Mouse (Mus musculus) heart, embryonic 15.5 days (tissue): ENCODE measurements around the gene Rnps1. TPM values are rescaled to one million over a fixed set of nuclear protein-coding genes. Genes with fewer than 3 reads are reported as not detected.

Experiments used
- ATAC-seq: fragments of 200-750 bp; cut with Nextera tagmentation; replicated peaks from 2 replicates; pipeline ENCODE4 v1.8.0; 2017; ENCODE audit warnings: low read depth, moderate TSS enrichment; ENCODE audit not compliant: insufficient number of reproducible peaks, insufficient read depth, low FRiP score
- H3K27ac ChIP-seq: fragments of 300-500 bp; sonication (generic); 2 replicates; pipeline ENCODE4 v1.5.1; 2015; ENCODE audit warnings: mild to moderate bottlenecking, inconsistent platforms
- H3K27me3 ChIP-seq: fragments of 300-500 bp; sonication (generic); 2 replicates; pipeline ENCODE4 v1.6.1; 2015; ENCODE audit warnings: inconsistent platforms
- H3K36me3 ChIP-seq: fragments of 300-500 bp; sonication (generic); 2 replicates; pipeline ENCODE4 v1.6.1; 2015; ENCODE audit warnings: mild to moderate bottlenecking, inconsistent platforms
- H3K4me1 ChIP-seq: fragments of 300-500 bp; sonication (generic); replicated peaks from 2 replicates; pipeline ENCODE4 v1.6.1; 2015; ENCODE audit warnings: inconsistent platforms
- H3K4me2 ChIP-seq: fragments of 300-500 bp; sonication (generic); 2 replicates; pipeline ENCODE4 v1.6.1; 2015; ENCODE audit warnings: inconsistent platforms, mild to moderate bottlenecking, moderate library complexity
- H3K4me3 ChIP-seq: fragments of 300-500 bp; sonication (generic); 2 replicates; pipeline ENCODE4 v1.5.1; 2015; ENCODE audit warnings: mild to moderate bottlenecking, inconsistent platforms
- H3K9ac ChIP-seq: fragments of 300-500 bp; sonication (generic); 2 replicates; pipeline ENCODE4 v1.6.1; 2015; ENCODE audit warnings: mild to moderate bottlenecking, inconsistent platforms
- H3K9me3 ChIP-seq: fragments of 300-500 bp; sonication (generic); replicated peaks from 2 replicates; pipeline ENCODE4 v1.6.1; 2016; ENCODE audit warnings: inconsistent platforms
- WGBS: fragments of 180-500 bp; shearing (Covaris S2); methylation state at CpG from one replicate; pipeline ENCODE4 v1.1.7; 2015; ENCODE audit warnings: mixed read lengths; 5-methylcytosine and 5-hydroxymethylcytosine counted together
- polyA plus RNA-seq: library from polyadenylated mRNA; unstranded; fragments of >200 nt; fragmentation: Nextera tagmentation; extraction: Ambion mirVana; gene quantifications from 2 replicates; pipeline ENCODE4 v1.2.1, GENCODE M21; 2015

The Rnps1 gene
- polyA plus RNA-seq, 1 experiment from 2014 or later, result 186 TPM

DNA sequence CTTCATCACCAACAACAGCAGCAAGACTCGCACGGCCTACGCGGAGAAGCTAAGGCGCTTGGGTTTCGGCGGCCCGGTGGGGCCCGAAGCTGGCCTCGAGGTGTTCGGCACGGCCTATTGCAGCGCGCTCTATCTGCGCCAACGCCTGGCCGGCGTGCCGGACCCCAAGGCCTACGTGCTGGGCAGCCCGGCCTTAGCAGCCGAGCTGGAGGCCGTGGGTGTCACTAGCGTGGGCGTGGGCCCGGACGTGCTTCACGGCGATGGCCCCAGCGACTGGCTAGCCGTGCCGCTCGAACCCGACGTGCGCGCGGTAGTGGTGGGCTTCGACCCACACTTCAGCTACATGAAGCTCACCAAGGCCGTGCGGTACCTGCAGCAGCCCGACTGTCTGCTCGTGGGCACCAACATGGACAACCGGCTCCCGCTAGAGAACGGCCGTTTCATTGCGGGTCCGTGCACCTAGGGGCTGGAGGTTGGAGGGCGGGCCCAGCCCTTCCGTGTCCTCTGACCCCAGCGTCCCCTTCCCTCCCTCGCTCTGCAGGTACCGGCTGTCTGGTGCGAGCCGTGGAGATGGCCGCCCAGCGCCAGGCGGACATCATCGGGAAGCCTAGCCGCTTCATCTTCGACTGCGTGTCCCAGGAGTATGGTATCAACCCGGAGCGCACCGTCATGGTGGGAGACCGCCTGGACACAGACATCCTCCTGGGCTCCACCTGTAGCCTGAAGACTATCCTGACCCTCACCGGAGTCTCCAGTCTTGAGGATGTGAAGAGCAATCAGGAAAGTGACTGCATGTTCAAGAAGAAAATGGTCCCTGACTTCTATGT lies 56.5 kb downstream of the Rnps1 start:
- H3K27ac ChIP-seq, result peak overlapping the region; percentile 84
- peak; percentile 45 for ATAC-seq
- H3K4me1 ChIP-seq, result peaks cover 31% of the 10 kb centered on the region
- peak overlapping the region; percentile 81 for H3K4me3 ChIP-seq
- peak overlapping the region; percentile 92 for H3K9ac ChIP-seq
- no peaks in the 10 kb centered on the region for H3K27me3 ChIP-seq
- peaks cover 14% of the 10 kb centered on the region for H3K36me3 ChIP-seq
- under 1% methylated on average over 67 of the region's 68 CpGs for WGBS
- no peaks in the 10 kb centered on the region for H3K9me3 ChIP-seq
- H3K4me2 ChIP-seq, result peak overlapping the region; percentile 93

DNA sequence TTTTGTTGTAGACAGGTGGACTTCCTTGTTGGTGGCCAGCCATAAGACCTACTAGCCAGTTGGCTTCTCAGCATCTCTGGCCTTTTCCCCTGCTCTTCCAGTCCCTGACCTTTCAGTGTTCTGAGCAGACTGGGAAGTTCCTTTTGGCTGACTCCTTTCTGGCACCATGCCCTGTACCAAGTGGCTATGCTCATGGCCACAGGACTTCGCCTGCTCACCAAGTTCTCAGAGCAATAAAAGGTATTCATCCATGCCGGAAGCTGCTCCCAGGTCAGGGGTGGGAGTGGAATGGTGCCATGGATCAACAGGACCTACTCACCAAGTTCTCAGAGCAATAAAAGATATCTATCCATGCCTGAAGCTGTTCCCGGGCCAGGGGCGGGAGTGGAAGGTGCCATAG lies 58.1 kb downstream of the Rnps1 start:
- Histone ChIP-seq H3K9me3 (no peaks in the 10 kb centered on the region), H3K27me3 (no peaks in the 10 kb centered on the region), H3K36me3 (peaks cover 29% of the 10 kb centered on the region), H3K4me2 (peak overlapping the region; percentile 93), H3K4me1 (peaks cover 31% of the 10 kb centered on the region), H3K27ac (peak overlapping the region; percentile 20; the same call in 1 of the 2 replicates), H3K4me3 (peak overlapping the region; percentile 81), H3K9ac (peak overlapping the region; percentile 92)
- no peak for ATAC-seq
- WGBS, result 65% methylated on average over 4 of the region's 4 CpGs

DNA sequence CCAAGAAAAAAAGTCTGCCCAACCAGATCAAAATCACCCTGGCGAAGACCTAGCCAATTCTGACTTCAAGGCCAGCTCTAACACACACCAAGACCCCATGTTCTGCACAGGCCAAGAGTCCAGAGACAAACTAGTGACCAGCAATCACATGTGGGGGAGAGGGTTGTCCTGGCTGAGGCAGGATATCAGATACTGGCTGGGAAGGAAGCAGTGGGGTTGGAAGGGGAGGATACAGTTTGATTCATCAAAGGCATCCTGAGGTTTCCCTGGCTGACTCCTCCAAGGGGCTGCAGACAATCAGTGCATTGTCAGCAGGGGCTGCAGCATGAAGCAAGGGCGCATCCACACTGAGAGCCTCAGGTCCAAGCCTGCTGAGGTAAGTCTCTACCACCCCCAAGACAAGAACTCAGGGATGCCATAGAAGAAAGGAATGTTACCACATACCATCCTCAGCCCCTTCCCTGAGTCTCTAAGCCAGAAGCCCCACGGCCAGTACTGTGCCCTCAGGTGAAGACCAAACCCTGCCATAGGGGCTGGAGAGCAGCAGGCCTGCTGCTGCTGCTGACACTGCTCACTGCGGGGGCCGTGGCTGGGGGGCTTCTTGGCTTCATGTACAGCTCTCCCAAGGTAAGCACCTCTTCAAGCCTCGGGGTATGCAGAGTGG lies 59.4 kb downstream of the Rnps1 start, which contains the start of gene Bricd5:
Gene Bricd5, plus strand, starts transcription at position 273 of the 664 bp plus-strand sequence.
- Histone ChIP-seq H3K4me1 (peaks cover 40% of the 10 kb centered on the region), H3K9ac (no peak within 1 kb of the TSS), H3K4me3 (0 out of 2 replicates have a peak within 1 kb of the TSS, but pooled peaks have one; percentile 81), H3K36me3 (peaks cover 29% of the 10 kb centered on the region), H3K27me3 (no peaks in the 10 kb centered on the region), H3K9me3 (no peaks in the 10 kb centered on the region), H3K27ac (0 out of 2 replicates have a peak within 1 kb of the TSS, but pooled peaks have one; percentile 20), H3K4me2 (peak within 1 kb of the TSS; percentile 93)
- ATAC-seq, result no peak
- WGBS, result 71% methylated on average over 6 of the region's 6 CpGs

DNA sequence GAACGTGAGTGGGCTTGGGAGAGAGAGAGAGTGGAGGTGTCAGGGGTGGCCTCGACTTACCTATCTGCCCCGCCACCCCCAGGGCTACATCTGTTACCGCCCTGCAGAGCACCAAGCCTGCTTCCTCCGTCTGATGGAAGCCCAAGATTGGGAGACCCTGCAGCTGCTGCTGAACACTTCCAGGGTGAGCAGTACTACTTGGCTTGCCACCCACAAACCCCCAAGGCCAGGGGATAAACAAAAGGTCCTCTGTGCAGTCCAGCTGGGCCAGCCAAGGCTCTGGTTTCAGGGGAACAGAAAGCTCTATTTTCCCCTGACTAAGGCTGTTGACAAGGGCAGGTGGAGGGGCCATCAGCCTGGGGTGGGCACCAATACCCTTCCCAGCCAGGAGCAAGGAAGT lies 60.2 kb downstream of the Rnps1 start:
- Histone ChIP-seq H3K27ac (no peak overlapping the region), H3K4me1 (peaks cover 40% of the 10 kb centered on the region), H3K9ac (no peak overlapping the region), H3K27me3 (no peaks in the 10 kb centered on the region), H3K4me2 (no peak overlapping the region), H3K9me3 (no peaks in the 10 kb centered on the region), H3K36me3 (peaks cover 29% of the 10 kb centered on the region), H3K4me3 (no peak overlapping the region)
- ATAC-seq, result no peak
- 78% methylated on average over 5 of the region's 5 CpGs for WGBS

Other genes starting within 250 kb of the Rnps1 start
- 447 and 510 TPM in 2 replicates for gene Atp6v0c, start 244.9 kb upstream of the Rnps1 start, polyA plus RNA-seq
- gene Tbc1d24, start 209.0 kb upstream of the Rnps1 start, polyA plus RNA-seq, result 3.6 and 3.8 TPM in 2 replicates
- gene Ntn3, start 205.0 kb upstream of the Rnps1 start, polyA plus RNA-seq, result 1.9 and 2.9 TPM in 2 replicates
- 4.3 and 7.3 TPM in 2 replicates for gene Tedc2, start 193.7 kb upstream of the Rnps1 start, polyA plus RNA-seq
- gene Ccnf, start 163.1 kb upstream of the Rnps1 start, polyA plus RNA-seq, result 29.2 and 36.1 TPM in 2 replicates
- gene Abca17, start 63.5 kb upstream of the Rnps1 start, polyA plus RNA-seq, result 0.10 TPM in 1 of 2 replicates, not detected in the other
- 6.0 and 7.8 TPM in 2 replicates for gene Abca3, start 62.6 kb upstream of the Rnps1 start, polyA plus RNA-seq
- 245 and 301 TPM in 2 replicates for gene Eci1, start 12.1 kb downstream of the Rnps1 start, polyA plus RNA-seq
- 1.1 and 1.2 TPM in 2 replicates for gene Dnase1l2, start 28.5 kb downstream of the Rnps1 start, polyA plus RNA-seq
- gene E4f1, start 55.7 kb downstream of the Rnps1 start, polyA plus RNA-seq, result 20.5 and 29.1 TPM in 2 replicates
- 60.5 and 63.0 TPM in 2 replicates for gene Pgp, start 55.8 kb downstream of the Rnps1 start, polyA plus RNA-seq
- gene Bricd5, start 59.3 kb downstream of the Rnps1 start, polyA plus RNA-seq, result 0.18 TPM in 1 of 2 replicates, not detected in the other
- gene Mlst8, start 64.5 kb downstream of the Rnps1 start, polyA plus RNA-seq, result 15.2 and 18.8 TPM in 2 replicates
- gene Caskin1, start 74.0 kb downstream of the Rnps1 start, polyA plus RNA-seq, result 0.39 and 0.94 TPM in 2 replicates
- 59.2 and 84.9 TPM in 2 replicates for gene Traf7, start 113.4 kb downstream of the Rnps1 start, polyA plus RNA-seq
- 0.97 and 1.2 TPM in 2 replicates for gene Rab26, start 119.6 kb downstream of the Rnps1 start, polyA plus RNA-seq
- 12.4 and 21.1 TPM in 2 replicates for gene Pkd1, start 135.3 kb downstream of the Rnps1 start, polyA plus RNA-seq
- gene Tsc2, start 218.1 kb downstream of the Rnps1 start, polyA plus RNA-seq, result 39.0 and 56.0 TPM in 2 replicates
- gene Nthl1, start 218.1 kb downstream of the Rnps1 start, polyA plus RNA-seq, result 7.7 and 10.9 TPM in 2 replicates
- gene Slc9a3r2, start 235.8 kb downstream of the Rnps1 start, polyA plus RNA-seq, result 55.5 and 61.4 TPM in 2 replicates
- 0.26 TPM in 1 of 2 replicates, not detected in the other for gene Npw, start 243.9 kb downstream of the Rnps1 start, polyA plus RNA-seq